Mouse (Mus musculus) heart, embryonic 16.5 days (tissue): ENCODE measurements around the gene Abcg5. TPM values are rescaled to one million over a fixed set of nuclear protein-coding genes. Genes with fewer than 3 reads are reported as not detected.
A peak's percentile ranks its signal among the peaks of the same experiment; 100 is the strongest.

Source experiments
- ATAC-seq: fragments of 200-750 bp; cut with Nextera tagmentation; replicated peaks from 2 replicates; pipeline ENCODE4 v1.8.0; 2017; ENCODE audit warnings: moderate number of reproducible peaks; ENCODE audit not compliant: insufficient read depth, low FRiP score; ENCODE audit errors: extremely low read depth
- H3K27ac ChIP-seq: fragments of 300-500 bp; sonication (generic); 2 replicates; pipeline ENCODE4 v1.5.1; 2014; ENCODE audit warnings: mild to moderate bottlenecking, low read length, control low read depth, moderate library complexity
- H3K27me3 ChIP-seq: fragments of 300-500 bp; sonication (generic); 2 replicates; pipeline ENCODE4 v1.6.1; 2014; ENCODE audit warnings: low read length, mixed read lengths; ENCODE audit not compliant: control insufficient read depth, insufficient read depth
- H3K36me3 ChIP-seq: fragments of 300-500 bp; sonication (generic); 2 replicates; pipeline ENCODE4 v1.6.1; 2014; ENCODE audit not compliant: control insufficient read depth, insufficient read depth
- H3K4me1 ChIP-seq: fragments of 300-500 bp; sonication (generic); 2 replicates; pipeline ENCODE4 v1.6.1; 2014; ENCODE audit warnings: low read length, mixed read lengths; ENCODE audit not compliant: control insufficient read depth, insufficient read depth
- H3K4me2 ChIP-seq: fragments of 300-500 bp; sonication (generic); 2 replicates; pipeline ENCODE4 v1.6.1; 2014; ENCODE audit warnings: low read depth, mild to moderate bottlenecking, control low read depth, low read length
- H3K4me3 ChIP-seq: fragments of 300-500 bp; sonication (generic); 2 replicates; pipeline ENCODE4 v1.5.1; 2014; ENCODE audit warnings: mild to moderate bottlenecking, control low read depth, low read length
- H3K9ac ChIP-seq: fragments of 300-500 bp; sonication (generic); 2 replicates; pipeline ENCODE4 v1.6.1; 2014; ENCODE audit warnings: low read length, control low read depth
- H3K9me3 ChIP-seq: fragments of 300-500 bp; sonication (generic); replicated peaks from 2 replicates; pipeline ENCODE4 v1.6.1; 2016; ENCODE audit warnings: low read length; ENCODE audit not compliant: control insufficient read depth
- WGBS: fragments of 180-500 bp; shearing (Covaris S2); extraction: QIAGEN DNeasy Blood & Tissue Kit; methylation state at CpG from one replicate; pipeline ENCODE4 v1.1.7; 2014; 5-methylcytosine and 5-hydroxymethylcytosine counted together
- polyA plus RNA-seq: library from polyadenylated mRNA; unstranded; fragments of >200 nt; fragmentation: Nextera tagmentation; extraction: Ambion mirVana; gene quantifications from 2 replicates; pipeline ENCODE4 v1.2.1, GENCODE M21; 2015

The Abcg5 gene
- polyA plus RNA-seq, 1 experiment from 2014 or later, result 0.18 TPM

DNA sequence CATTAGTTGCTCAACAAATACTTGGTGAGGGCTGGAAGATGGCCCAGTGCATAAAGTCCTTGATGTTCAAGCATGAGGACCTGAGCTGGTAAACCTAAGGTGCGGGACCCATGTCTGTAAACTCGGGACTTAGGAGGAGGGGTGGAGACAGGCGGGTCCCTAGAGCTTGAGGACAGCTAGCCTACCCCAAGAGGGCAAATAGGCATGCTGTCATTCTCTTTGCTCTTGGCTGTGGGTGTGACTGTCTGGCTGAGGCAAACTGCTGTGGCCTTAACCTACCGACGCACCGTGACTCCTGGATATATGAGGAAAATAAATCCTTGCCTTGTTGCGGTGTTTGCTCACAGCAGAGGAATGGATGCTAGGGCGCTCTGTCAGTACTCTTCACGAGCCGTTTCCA is 55.1 kb downstream of the Abcg5 start:
- Histone ChIP-seq H3K9ac (no peak overlapping the region), H3K4me2 (no peak overlapping the region), H3K36me3 (no peaks in the 10 kb centered on the region), H3K27me3 (no peaks in the 10 kb centered on the region), H3K9me3 (no peaks in the 10 kb centered on the region), H3K4me3 (no peak overlapping the region), H3K27ac (no peak overlapping the region), H3K4me1 (peaks cover 2% of the 10 kb centered on the region; the same call in 1 of the 2 replicates)
- no peak for ATAC-seq
- 86% methylated on average over 10 of the region's 10 CpGs for WGBS

GRCm38 (mm10) chr17:84626857-84627305 is 55.9 kb downstream of the Abcg5 start:
- H3K27me3 ChIP-seq, result no peaks in the 10 kb centered on the region
- 32% methylated on average over 9 of the region's 9 CpGs for WGBS
- H3K36me3 ChIP-seq, result no peaks in the 10 kb centered on the region
- H3K9me3 ChIP-seq, result no peaks in the 10 kb centered on the region
- H3K4me2 ChIP-seq, result peak overlapping the region; percentile 85
- peaks cover 2% of the 10 kb centered on the region; the same call in 1 of the 2 replicates for H3K4me1 ChIP-seq
- H3K4me3 ChIP-seq, result peak overlapping the region; percentile 70
- no peak overlapping the region for H3K27ac ChIP-seq
- no peak; the same call in 1 of the 2 replicates for ATAC-seq
- H3K9ac ChIP-seq, result peak overlapping the region; percentile 73; the same call in 1 of the 2 replicates

- H3K27ac ChIP-seq, result no peak within 1 kb of the TSS
- peak; percentile 92 for ATAC-seq
- WGBS, result 0% methylated on average over 24 of the region's 25 CpGs
Measured at GRCm38 (mm10) chr17:84626276-84626856, 56.4 kb downstream of the Abcg5 start, which contains the start of gene Dync2li1. Dync2li1 (plus strand) TSS chr17:84626496.

GRCm38 (mm10) chr17:84622873-84623272 is 59.9 kb downstream of the Abcg5 start:
- WGBS, result 59% methylated on average over 2 of the region's 2 CpGs
- Histone ChIP-seq H3K4me3 (no peak overlapping the region), H3K4me1 (peaks cover 2% of the 10 kb centered on the region; the same call in 1 of the 2 replicates), H3K36me3 (no peaks in the 10 kb centered on the region), H3K9me3 (no peaks in the 10 kb centered on the region), H3K27me3 (no peaks in the 10 kb centered on the region), H3K4me2 (no peak overlapping the region), H3K27ac (no peak overlapping the region), H3K9ac (no peak overlapping the region)
- no peak for ATAC-seq

More at GRCm38 (mm10) chr17:84626276-84626856, 56.4 kb downstream of the Abcg5 start, which contains the start of gene Dync2li1:
- Histone ChIP-seq H3K4me2 (peak within 1 kb of the TSS; percentile 85), H3K27me3 (no peaks in the 10 kb centered on the region), H3K36me3 (no peaks in the 10 kb centered on the region), H3K4me3 (peak within 1 kb of the TSS; percentile 70), H3K9ac (peak within 1 kb of the TSS; percentile 73), H3K4me1 (peaks cover 2% of the 10 kb centered on the region; the same call in 1 of the 2 replicates), H3K9me3 (no peaks in the 10 kb centered on the region)

GRCm38 (mm10) chr17:84622028-84622427 is 60.8 kb downstream of the Abcg5 start:
- no peak overlapping the region for H3K4me2 ChIP-seq

GRCm38 (mm10) chr17:84621209-84621608 is 61.6 kb downstream of the Abcg5 start:
- H3K4me3 ChIP-seq, result no peak overlapping the region
- H3K27ac ChIP-seq, result no peak overlapping the region
- no peak overlapping the region for H3K9ac ChIP-seq
- no peaks in the 10 kb centered on the region for H3K36me3 ChIP-seq
- no peaks in the 10 kb centered on the region for H3K9me3 ChIP-seq
- 79% methylated on average over 6 of the region's 6 CpGs for WGBS
- no peaks in the 10 kb centered on the region for H3K4me1 ChIP-seq
- H3K27me3 ChIP-seq, result no peaks in the 10 kb centered on the region
- H3K4me2 ChIP-seq, result no peak overlapping the region
- no peak for ATAC-seq

More at GRCm38 (mm10) chr17:84622028-84622427, 60.8 kb downstream of the Abcg5 start:
- Histone ChIP-seq H3K9ac (no peak overlapping the region), H3K27me3 (no peaks in the 10 kb centered on the region), H3K9me3 (no peaks in the 10 kb centered on the region), H3K36me3 (no peaks in the 10 kb centered on the region), H3K4me3 (no peak overlapping the region), H3K27ac (no peak overlapping the region), H3K4me1 (peaks cover 2% of the 10 kb centered on the region; the same call in 1 of the 2 replicates)
- WGBS, result 78% methylated on average over 4 of the region's 4 CpGs
- no peak for ATAC-seq

- Histone ChIP-seq H3K9me3 (no peaks in the 10 kb centered on the region), H3K9ac (no peak overlapping the region), H3K36me3 (no peaks in the 10 kb centered on the region), H3K4me2 (no peak overlapping the region), H3K27me3 (no peaks in the 10 kb centered on the region), H3K27ac (no peak overlapping the region), H3K4me3 (no peak overlapping the region), H3K4me1 (no peaks in the 10 kb centered on the region)
- no peak for ATAC-seq
- 80% methylated on average over 6 of the region's 6 CpGs for WGBS
Measured at GRCm38 (mm10) chr17:84620610-84621009, 62.2 kb downstream of the Abcg5 start.

- Histone ChIP-seq H3K27ac (no peak overlapping the region), H3K27me3 (no peaks in the 10 kb centered on the region), H3K9ac (no peak overlapping the region), H3K4me3 (no peak overlapping the region), H3K9me3 (no peaks in the 10 kb centered on the region), H3K36me3 (no peaks in the 10 kb centered on the region), H3K4me2 (no peak overlapping the region), H3K4me1 (no peaks in the 10 kb centered on the region)
- ATAC-seq, result no peak
- WGBS, result 67% methylated on average over 3 of the region's 3 CpGs
Measured at GRCm38 (mm10) chr17:84620076-84620475, 62.7 kb downstream of the Abcg5 start.

- ATAC-seq, result no peak
- H3K4me3 ChIP-seq, result no peak overlapping the region
- H3K4me2 ChIP-seq, result no peak overlapping the region
- no peaks in the 10 kb centered on the region for H3K4me1 ChIP-seq
- H3K9ac ChIP-seq, result no peak overlapping the region
- no peaks in the 10 kb centered on the region for H3K9me3 ChIP-seq
- H3K36me3 ChIP-seq, result no peaks in the 10 kb centered on the region
- no peak overlapping the region for H3K27ac ChIP-seq
- H3K27me3 ChIP-seq, result no peaks in the 10 kb centered on the region
- 85% methylated on average over 7 of the region's 7 CpGs for WGBS
Measured at GRCm38 (mm10) chr17:84619112-84619511, 63.7 kb downstream of the Abcg5 start.
